35 mouse cellular contexts compared by ENCODE assay signal in genomic region chr3:27949873-27950250, GRCm38 (mm10). TPM values are rescaled to one million over a fixed set of nuclear protein-coding genes. Genes with fewer than 3 reads are reported as not detected.
"Had no signal": no experiment of that assay in that cellular context is flagged by ENCODE, and none has a peak within 500 bp of the region (broad histone marks: within the 10 kb centered on the region; RNA-seq: fewer than 3 reads in every experiment).

No protein-coding gene starts in this region.

- H3K4me2 ChIP-seq: embryonic facial prominence, embryonic 12.5 days; embryonic facial prominence, embryonic 13.5 days; embryonic facial prominence, embryonic 15.5 days; forebrain, embryonic 12.5 days; forebrain, embryonic 13.5 days; forebrain, embryonic 15.5 days had no signal

- DNase-seq: cerebellum, adult 2 months; cerebellum, adult 8-10 months; cerebellum, adult 9-10 months; cerebellum, adult 9-11 months; cerebellum, postnatal 10 days; cerebellum, postnatal 14 days; cerebellum, postnatal 25 days; cerebellum, postnatal 36 days; forebrain, postnatal 0 days; gastrocnemius, adult 2 months; gastrocnemius, postnatal 10 days; gastrocnemius, postnatal 14 days; gastrocnemius, postnatal 25 days; gastrocnemius, postnatal 36 days; heart, adult 18-20 months had no signal

- H3K9me3 ChIP-seq: embryonic facial prominence, embryonic 10.5 days; embryonic facial prominence, embryonic 12.5 days; embryonic facial prominence, embryonic 13.5 days; embryonic facial prominence, embryonic 15.5 days; forebrain, embryonic 10.5 days; forebrain, embryonic 12.5 days; forebrain, embryonic 13.5 days; forebrain, embryonic 15.5 days had no signal

- H3K36me3 ChIP-seq: embryonic facial prominence, embryonic 10.5 days; embryonic facial prominence, embryonic 12.5 days; embryonic facial prominence, embryonic 13.5 days; embryonic facial prominence, embryonic 15.5 days; forebrain, embryonic 10.5 days; forebrain, embryonic 12.5 days; forebrain, embryonic 15.5 days had no signal

- H3K9ac ChIP-seq: embryonic facial prominence, embryonic 12.5 days; embryonic facial prominence, embryonic 13.5 days; embryonic facial prominence, embryonic 15.5 days; forebrain, embryonic 12.5 days; forebrain, embryonic 13.5 days; forebrain, embryonic 15.5 days; forebrain, postnatal 0 days had no signal

- H3K4me1 ChIP-seq: embryonic facial prominence, embryonic 15.5 days; forebrain, embryonic 10.5 days; forebrain, embryonic 12.5 days; forebrain, embryonic 13.5 days; forebrain, embryonic 15.5 days had no signal

- H3K27ac ChIP-seq: embryonic facial prominence, embryonic 12.5 days; embryonic facial prominence, embryonic 13.5 days; embryonic facial prominence, embryonic 15.5 days; forebrain, embryonic 10.5 days; forebrain, embryonic 12.5 days; forebrain, embryonic 13.5 days; forebrain, embryonic 15.5 days; gastrocnemius, adult 2 months had no signal

- H3K27me3 ChIP-seq: embryonic facial prominence, embryonic 12.5 days; embryonic facial prominence, embryonic 13.5 days; embryonic facial prominence, embryonic 15.5 days; forebrain, embryonic 12.5 days; forebrain, embryonic 13.5 days; forebrain, embryonic 15.5 days had no signal

- H3K4me3 ChIP-seq: embryonic facial prominence, embryonic 10.5 days; embryonic facial prominence, embryonic 12.5 days; embryonic facial prominence, embryonic 13.5 days; embryonic facial prominence, embryonic 15.5 days; erythroblast, embryonic 14.5 days; forebrain, embryonic 10.5 days; forebrain, embryonic 12.5 days; forebrain, embryonic 13.5 days; forebrain, embryonic 15.5 days; gastrocnemius, adult 2 months had no signal

- ATAC-seq: forebrain, embryonic 13.5 days; forebrain, embryonic 14.5 days; forebrain, embryonic 15.5 days; forebrain, embryonic 16.5 days; forebrain, postnatal 0 days had no signal

RNA-seq across cellular contexts. Expression of gene Pld1, which starts 11.4 kb away (rescaled TPM):
- polyA plus RNA-seq: erythroblast, embryonic 14.5 days had no signal

RNA-seq across cellular contexts. Expression of gene Tmem212, which starts 53.7 kb away (rescaled TPM):
- total RNA-seq: common myeloid progenitor, adult 5-6 weeks; gastrocnemius, adult 18-20 months; gastrocnemius, adult 2 months; gastrocnemius, adult 8-10 months; gastrocnemius, postnatal 10 days; gastrocnemius, postnatal 14 days; gastrocnemius, postnatal 25 days; gastrocnemius, postnatal 36 days; gastrocnemius, postnatal 4 days; granulocyte monocyte progenitor cell, adult 5-6 weeks; heart, adult 8-10 months had no signal
- polyA plus RNA-seq: embryonic facial prominence, embryonic 10.5 days; embryonic facial prominence, embryonic 11.5 days; embryonic facial prominence, embryonic 12.5 days; embryonic facial prominence, embryonic 13.5 days; erythroblast, embryonic 14.5 days; forebrain, embryonic 10.5 days; forebrain, embryonic 11.5 days; forebrain, embryonic 12.5 days; forebrain, embryonic 13.5 days; forebrain, embryonic 14.5 days; forebrain, embryonic 15.5 days; forebrain, embryonic 16.5 days; frontal cortex, adult 2 months had no signal
